Mouse (Mus musculus): ENCODE results near the gene Speer4f2.

- TF ChIP-seq GATA1 (IDR thresholded peaks at IDR 0.05; ENCODE audit: low read length) (no peak), TAL1 (IDR thresholded peaks at IDR 0.05; ENCODE audit: low read length) (no peak)
Observed at GRCm38 (mm10) chr5:17426930-17427329, 54.0 kb downstream of the Speer4f2 start.
